Mouse (Mus musculus): ENCODE measurements around the gene Cacna1i.

DNA sequence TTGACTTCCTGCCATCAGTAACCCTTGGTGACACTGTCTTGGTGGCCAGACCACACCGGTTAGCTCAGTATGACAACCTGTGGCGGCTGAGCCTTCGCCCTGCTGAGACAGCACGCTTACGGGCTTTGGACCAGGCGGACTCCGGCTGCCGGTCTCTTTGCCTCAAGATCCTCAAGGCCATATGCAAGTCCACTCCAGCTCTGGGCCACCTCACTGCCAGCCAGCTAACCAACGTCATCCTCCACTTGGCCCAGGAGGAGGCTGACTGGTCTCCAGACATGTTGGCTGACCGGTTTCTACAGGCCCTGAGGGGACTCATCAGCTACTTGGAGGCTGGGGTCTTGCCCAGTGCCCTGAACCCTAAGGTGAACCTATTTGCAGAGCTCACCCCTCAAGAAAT, 37.4 kb upstream of the Cacna1i start:
- TF ChIP-seq GATA1 (IDR thresholded peaks at IDR 0.05; ENCODE audit: borderline replicate concordance, low read length) (no peak), FLI1 (IDR thresholded peaks at IDR 0.05; ENCODE audit: low read length) (no peak)
